Mouse (Mus musculus) heart, adult 2 months (tissue): ENCODE measurements around the gene Ntsr1. TPM values are rescaled to one million over a fixed set of nuclear protein-coding genes. Genes with fewer than 3 reads are reported as not detected.

Experiments used
- DNase-seq, 2 experiments: peaks; one replicate each; pipeline ENCODE4 v3.0.0; 2021
- H3K27ac ChIP-seq: fragments of 200-600 bp; 2 replicates; pipeline ENCODE4 v1.8.1; 2022
- H3K27me3 ChIP-seq: fragments of 200-500 bp; 2 replicates; pipeline ENCODE4 v1.6.1; 2012; ENCODE audit warnings: mild to moderate bottlenecking, low read length, inconsistent platforms, mixed read lengths; ENCODE audit not compliant: control insufficient read depth, insufficient read depth
- H3K36me3 ChIP-seq: fragments of 200-500 bp; 2 replicates; pipeline ENCODE4 v1.6.1; 2012; ENCODE audit warnings: low read length, inconsistent platforms; ENCODE audit not compliant: control insufficient read depth, insufficient read depth
- H3K4me1 ChIP-seq: fragments of 200-500 bp; 2 replicates; pipeline ENCODE4 v1.6.1; 2011; ENCODE audit warnings: low read length; ENCODE audit not compliant: control insufficient read depth, insufficient read depth
- H3K4me3 ChIP-seq: fragments of 200-600 bp; 2 replicates; pipeline ENCODE4 v1.8.1; 2022
- H3K79me2 ChIP-seq: fragments of 200-500 bp; replicated peaks from 2 replicates; pipeline ENCODE4 v1.6.1; 2012; ENCODE audit warnings: mild to moderate bottlenecking, inconsistent platforms, low read length, moderate library complexity, mixed read lengths; ENCODE audit not compliant: control insufficient read depth, insufficient read depth
- H3K9ac ChIP-seq: fragments of 200-500 bp; 2 replicates; pipeline ENCODE4 v1.6.1; 2012; ENCODE audit warnings: low read depth, mild to moderate bottlenecking, control low read depth, inconsistent platforms, low read length, mixed read lengths
- CTCF ChIP-seq: fragments of 200-600 bp; IDR thresholded peaks from 2 replicates; pipeline ENCODE4 v1.8.1; 2022; ENCODE audit warnings: antibody characterized with exemption, mild to moderate bottlenecking, moderate library complexity
- EP300 ChIP-seq: fragments of 200-500 bp; IDR thresholded peaks from 2 replicates; pipeline ENCODE4 v1.6.1; 2011; ENCODE audit warnings: low read depth, low read length, control low read depth; ENCODE audit not compliant: insufficient read depth
- POLR2A ChIP-seq: fragments of 200-500 bp; IDR thresholded peaks from 2 replicates; pipeline ENCODE4 v1.6.1; 2011; ENCODE audit warnings: mild to moderate bottlenecking, low read depth, low read length, control low read depth; ENCODE audit not compliant: insufficient read depth
- WGBS: fragments of 180-500 bp; shearing (Covaris S2); methylation state at CpG from one replicate; pipeline ENCODE4 v1.1.7; 2018; 5-methylcytosine and 5-hydroxymethylcytosine counted together
- intact Hi-C: fragments of 180-260 bp; cut with DNase I; formaldehyde crosslinking; loops from one replicate; pipeline ENCODE4 v1.15.1; 2025
- polyA plus RNA-seq: library from polyadenylated mRNA; depleted of rRNA; stranded (reverse); fragments of >200 nt; gene quantifications from 2 replicates; pipeline ENCODE4 v1.2.3, GENCODE M21; 2012
- total RNA-seq, 2 experiments: library from RNA; stranded (reverse); gene quantifications; 2 replicates each; pipeline ENCODE4 v1.2.3; 2021

Ntsr1 gene
- total and polyA plus RNA-seq, 3 experiments = not detected

DNA sequence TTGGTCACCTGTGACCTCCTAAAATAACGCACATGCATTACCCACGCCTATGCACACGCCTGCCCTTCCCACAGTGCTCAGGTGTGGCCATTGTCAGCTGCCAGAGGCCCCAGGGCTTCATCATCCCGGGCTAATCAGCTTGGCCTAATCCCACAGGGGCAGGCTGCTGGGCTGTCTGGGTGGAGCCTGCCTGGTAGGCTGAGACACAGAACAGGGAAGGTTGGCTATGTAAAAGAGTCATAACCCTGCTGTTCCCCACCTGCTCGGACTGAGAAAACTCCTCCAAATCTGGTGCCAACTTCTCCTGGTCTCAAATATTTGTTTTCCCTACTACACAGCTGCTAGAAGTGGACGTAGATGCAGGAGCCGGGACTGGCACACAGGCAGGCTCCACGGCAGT is 39.0 kb upstream of the Ntsr1 start:
- intact Hi-C loops = no loop called here
- H3K4me3 ChIP-seq = no peak overlapping the region
- no peak overlapping the region for H3K9ac ChIP-seq
- TF ChIP-seq POLR2A = no peak
- TF ChIP-seq CTCF = no peak
- TF ChIP-seq EP300 = no peak
- H3K79me2 ChIP-seq = no peaks in the 10 kb centered on the region
- 69% methylated on average over 8 of the region's 8 CpGs for WGBS
- no peak for DNase-seq
- H3K27me3 ChIP-seq = peaks cover 4% of the 10 kb centered on the region
- H3K27ac ChIP-seq = no peak overlapping the region
- no peaks in the 10 kb centered on the region for H3K36me3 ChIP-seq
- no peaks in the 10 kb centered on the region; the same call in 1 of the 2 replicates for H3K4me1 ChIP-seq

DNA sequence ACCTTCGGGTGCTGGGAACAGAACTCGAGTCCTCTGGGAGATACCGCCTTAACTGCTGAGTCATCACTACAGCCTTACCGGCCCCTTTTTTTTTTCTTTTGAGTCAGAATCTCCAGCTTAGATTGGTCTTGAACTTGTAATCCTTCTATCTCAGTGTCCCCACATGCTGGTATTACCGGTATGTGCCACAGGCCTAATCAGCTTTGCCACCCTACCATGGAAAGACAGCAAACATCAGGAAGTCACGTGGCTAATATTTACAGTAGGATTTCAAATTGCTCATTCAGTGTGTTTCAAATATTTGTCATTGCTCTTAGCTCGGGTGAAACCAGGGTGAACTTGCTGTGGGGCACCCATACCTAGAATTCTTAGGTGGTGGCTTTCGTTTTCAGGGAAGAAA is 37.2 kb upstream of the Ntsr1 start:
- intact Hi-C loops = no loop called here
- Histone ChIP-seq H3K27me3 (no peaks in the 10 kb centered on the region), H3K36me3 (no peaks in the 10 kb centered on the region), H3K9ac (no peak overlapping the region), H3K4me3 (no peak overlapping the region), H3K4me1 (no peaks in the 10 kb centered on the region), H3K27ac (no peak overlapping the region), H3K79me2 (no peaks in the 10 kb centered on the region)
- DNase-seq = no peak
- TF ChIP-seq CTCF = no peak
- no peak for TF ChIP-seq POLR2A
- no peak for TF ChIP-seq EP300
- WGBS = 81% methylated on average over 8 of the region's 8 CpGs

- no peaks in the 10 kb centered on the region for H3K27me3 ChIP-seq
- no peak overlapping the region for H3K4me3 ChIP-seq
- H3K9ac ChIP-seq = no peak overlapping the region
- intact Hi-C loops = no loop called here
- TF ChIP-seq CTCF = no peak
- no peak overlapping the region for H3K27ac ChIP-seq
- no peaks in the 10 kb centered on the region for H3K36me3 ChIP-seq
- 66% methylated on average over 7 of the region's 7 CpGs for WGBS
- H3K79me2 ChIP-seq = no peaks in the 10 kb centered on the region
- H3K4me1 ChIP-seq = 0 out of 2 replicates have a peak, but pooled peaks cover 1% of the 10 kb centered on the region
- no peak for DNase-seq
Measured at GRCm38 (mm10) chr2:180466505-180466904, 33.3 kb upstream of the Ntsr1 start.

- intact Hi-C loops = no loop called here
- WGBS = 91% methylated on average over 8 of the region's 8 CpGs
- no peak for TF ChIP-seq POLR2A
- TF ChIP-seq EP300 = no peak
- TF ChIP-seq CTCF = no peak
Measured at GRCm38 (mm10) chr2:180468871-180469270, 30.9 kb upstream of the Ntsr1 start.

DNA sequence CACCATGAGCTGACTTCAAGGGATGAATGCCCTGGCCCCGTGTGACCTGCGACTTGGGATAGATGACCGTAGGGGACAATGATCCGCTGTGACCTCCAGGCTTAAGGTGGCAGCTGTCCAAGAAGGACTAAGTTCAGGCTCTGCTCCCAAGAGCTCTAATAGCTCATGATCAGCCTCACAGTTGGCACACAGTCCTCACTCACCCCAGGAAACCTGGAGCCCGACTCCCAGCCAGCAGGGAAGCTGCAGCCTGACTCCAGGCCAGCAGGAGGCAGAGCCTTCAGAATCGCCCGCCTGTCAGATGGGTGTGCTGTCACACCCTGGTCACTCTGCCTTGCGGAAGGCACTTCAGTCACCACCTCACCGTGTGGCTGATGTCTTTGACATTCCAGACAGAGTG is 30.0 kb upstream of the Ntsr1 start:
- 0 out of 2 replicates have a peak, but pooled peaks cover 1% of the 10 kb centered on the region for H3K4me1 ChIP-seq

More at GRCm38 (mm10) chr2:180468871-180469270, 30.9 kb upstream of the Ntsr1 start:
- Histone ChIP-seq H3K9ac (no peak overlapping the region), H3K4me1 (0 out of 2 replicates have a peak, but pooled peaks cover 1% of the 10 kb centered on the region), H3K4me3 (no peak overlapping the region), H3K27me3 (no peaks in the 10 kb centered on the region), H3K79me2 (no peaks in the 10 kb centered on the region), H3K27ac (no peak overlapping the region), H3K36me3 (no peaks in the 10 kb centered on the region)
- no peak for DNase-seq

GRCm38 (mm10) chr2:180472306-180473079 is 27.3 kb upstream of the Ntsr1 start:
- H3K9ac ChIP-seq = no peak overlapping the region
- WGBS = 14% methylated on average over 21 of the region's 21 CpGs
- intact Hi-C loops = loop anchor here (1.0 to 5.0 kb wide), 3 partner anchors 106 to 305 kb away; partner anchors contain the start of gene Bhlhe23
- no peak for DNase-seq
- H3K36me3 ChIP-seq = no peaks in the 10 kb centered on the region
- no peaks in the 10 kb centered on the region for H3K27me3 ChIP-seq
- 0 out of 2 replicates have a peak, but pooled peaks cover 1% of the 10 kb centered on the region for H3K4me1 ChIP-seq
- H3K27ac ChIP-seq = no peak overlapping the region
- H3K4me3 ChIP-seq = no peak overlapping the region
- no peaks in the 10 kb centered on the region for H3K79me2 ChIP-seq
- TF ChIP-seq CTCF (peak; percentile 68), EP300 (no peak)

More for the DNA sequence above, 30.0 kb upstream of the Ntsr1 start:
- no peak overlapping the region for H3K27ac ChIP-seq
- H3K4me3 ChIP-seq = no peak overlapping the region
- H3K79me2 ChIP-seq = no peaks in the 10 kb centered on the region
- no peaks in the 10 kb centered on the region for H3K36me3 ChIP-seq
- no peak overlapping the region for H3K9ac ChIP-seq
- DNase-seq = peak; percentile 22 to 30
- WGBS = 50% methylated on average over 9 of the region's 9 CpGs
- TF ChIP-seq EP300 (no peak), CTCF (peak; percentile 53)
- intact Hi-C loops = loop anchor here (5.0 kb wide), 1 partner anchor 308 kb away; the partner anchor contains the start of gene Bhlhe23
- H3K27me3 ChIP-seq = no peaks in the 10 kb centered on the region
